Mouse (Mus musculus) spleen, embryonic (tissue): ENCODE data around the gene Gm14418.
"Not testable (repeated sequence)": the region's sequence is repeated elsewhere in the genome, so short reads cannot be mapped to it uniquely, and the experiment has no call there.

ENCODE experiments used
- CTCF ChIA-PET: fragments of 350-600 bp; sonication (Branson Sonifier 250); formaldehyde crosslinking; loops from one replicate; lab custom pipeline; 2022; lab: Charles Lee

The Gm14418 gene

GRCm38 (mm10) chr2:177398096-177398495, at the start of gene Gm14418:
Gene Gm14418, minus strand, starts transcription at chr2:177398320.
- CTCF ChIA-PET, result not testable (repeated sequence)
